Mouse (Mus musculus) midbrain, embryonic 14.5 days (tissue): ENCODE measurements around the gene Ep400. TPM values are rescaled to one million over a fixed set of nuclear protein-coding genes. Genes with fewer than 3 reads are reported as not detected.
"Not testable (repeated sequence)": the region's sequence is repeated elsewhere in the genome, so short reads cannot be mapped to it uniquely, and the experiment has no call there.

Source experiments
- ATAC-seq: fragments of 200-750 bp; cut with Nextera tagmentation; 2 replicates; pipeline ENCODE4 v1.8.0; 2017; ENCODE audit warnings: moderate number of reproducible peaks, moderate library complexity; ENCODE audit not compliant: low FRiP score, low TSS enrichment
- DNase-seq: peaks from one replicate; pipeline ENCODE4 v3.0.0-alpha.2; 2015
- H3K27ac ChIP-seq: fragments of 300-500 bp; sonication (generic); replicated peaks from 2 replicates; pipeline ENCODE4 v1.5.1; 2014; ENCODE audit warnings: mild to moderate bottlenecking, low read depth, low read length, moderate library complexity
- H3K27me3 ChIP-seq: fragments of 300-500 bp; sonication (generic); 2 replicates; pipeline ENCODE4 v1.6.1; 2014; ENCODE audit warnings: low read length, control low read depth, mixed read lengths; ENCODE audit not compliant: control insufficient read depth, insufficient read depth
- H3K36me3 ChIP-seq: fragments of 300-500 bp; sonication (generic); 2 replicates; pipeline ENCODE4 v1.6.1; 2014; ENCODE audit warnings: low read length, control low read depth; ENCODE audit not compliant: control insufficient read depth, insufficient read depth
- H3K4me1 ChIP-seq: fragments of 300-500 bp; sonication (generic); 2 replicates; pipeline ENCODE4 v1.6.1; 2014; ENCODE audit warnings: mild to moderate bottlenecking, antibody characterized with exemption, low read length, control low read depth; ENCODE audit not compliant: control insufficient read depth, insufficient read depth
- H3K4me2 ChIP-seq: fragments of 300-500 bp; sonication (generic); 2 replicates; pipeline ENCODE4 v1.6.1; 2014; ENCODE audit warnings: mild to moderate bottlenecking, low read length, moderate library complexity
- H3K4me3 ChIP-seq: fragments of 300-500 bp; sonication (generic); replicated peaks from 2 replicates; pipeline ENCODE4 v1.5.1; 2014; ENCODE audit warnings: low read depth, low read length
- H3K9ac ChIP-seq: fragments of 300-500 bp; sonication (generic); replicated peaks from 2 replicates; pipeline ENCODE4 v1.6.1; 2014; ENCODE audit warnings: mild to moderate bottlenecking, low read length, moderate library complexity
- H3K9me3 ChIP-seq: fragments of 300-500 bp; sonication (generic); 2 replicates; pipeline ENCODE4 v1.6.1; 2016; ENCODE audit warnings: low read length, control low read depth, mixed read lengths; ENCODE audit not compliant: control insufficient read depth
- WGBS: fragments of 180-500 bp; shearing (Covaris S2); extraction: QIAGEN DNeasy Blood & Tissue Kit; methylation state at CpG from one replicate; pipeline ENCODE4 v1.1.7; 2014; 5-methylcytosine and 5-hydroxymethylcytosine counted together
- polyA plus RNA-seq: library from polyadenylated mRNA; unstranded; fragments of >200 nt; fragmentation: Nextera tagmentation; extraction: Ambion mirVana; gene quantifications from 2 replicates; pipeline ENCODE4 v1.2.1, GENCODE M21; 2014

Gene Ep400
- polyA plus RNA-seq, 1 experiment from 2014 or later: 55.3 TPM

GRCm38 (mm10) chr5:110727850-110728249, 42.7 kb downstream of the Ep400 start:
- Histone ChIP-seq H3K27me3 (no peaks in the 10 kb centered on the region), H3K4me1 (no peaks in the 10 kb centered on the region), H3K36me3 (peaks cover 86% of the 10 kb centered on the region), H3K4me3 (no peak overlapping the region), H3K9ac (no peak overlapping the region), H3K4me2 (no peak overlapping the region), H3K27ac (no peak overlapping the region), H3K9me3 (no peaks in the 10 kb centered on the region)
- 96% methylated on average over 1 of the region's 1 CpGs for WGBS
- DNase-seq (no peak), ATAC-seq (no peak)

GRCm38 (mm10) chr5:110723543-110723942, 47.0 kb downstream of the Ep400 start:
- Histone ChIP-seq H3K9me3 (no peaks in the 10 kb centered on the region), H3K27ac (no peak overlapping the region), H3K4me1 (no peaks in the 10 kb centered on the region), H3K4me3 (no peak overlapping the region), H3K9ac (no peak overlapping the region), H3K4me2 (no peak overlapping the region), H3K27me3 (no peaks in the 10 kb centered on the region), H3K36me3 (peaks cover 86% of the 10 kb centered on the region)
- ATAC-seq: no peak
- 93% methylated on average over 2 of the region's 2 CpGs for WGBS
- no peak for DNase-seq

DNA sequence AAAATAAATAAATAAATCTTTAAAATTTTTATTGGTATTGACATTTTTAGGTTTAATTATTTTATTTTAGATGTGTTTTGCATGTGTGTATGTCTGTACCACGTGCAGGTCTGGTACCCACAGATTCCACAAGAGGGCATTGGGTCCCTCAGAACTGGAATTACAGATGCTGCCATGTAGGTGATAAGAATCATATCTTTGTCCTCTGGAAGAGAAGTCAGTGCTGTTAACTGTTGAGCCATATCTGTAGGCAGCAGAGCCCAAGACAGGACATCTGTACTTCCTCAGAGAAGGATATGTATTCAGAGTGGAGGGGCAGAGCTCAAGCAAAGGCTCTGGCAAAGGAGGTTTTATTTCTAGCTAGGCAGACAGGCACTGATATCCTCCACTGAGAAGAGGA, 49.1 kb downstream of the Ep400 start:
- H3K36me3 ChIP-seq: peaks cover 77% of the 10 kb centered on the region
- H3K9me3 ChIP-seq, DNase-seq, H3K9ac ChIP-seq, H3K4me3 ChIP-seq, H3K27me3 ChIP-seq, H3K4me2 ChIP-seq, H3K27ac ChIP-seq, H3K4me1 ChIP-seq, ATAC-seq: not testable (repeated sequence)
- 89% methylated on average over 1 of the region's 1 CpGs for WGBS

- ATAC-seq (no peak), DNase-seq (no peak)
- Histone ChIP-seq H3K36me3 (peaks cover 51% of the 10 kb centered on the region), H3K4me1 (no peaks in the 10 kb centered on the region), H3K27ac (no peak overlapping the region), H3K4me3 (no peak overlapping the region), H3K4me2 (no peak overlapping the region), H3K9me3 (no peaks in the 10 kb centered on the region), H3K9ac (no peak overlapping the region), H3K27me3 (no peaks in the 10 kb centered on the region)
- WGBS: 91% methylated on average over 2 of the region's 2 CpGs
Measured at GRCm38 (mm10) chr5:110711455-110711854, 59.1 kb downstream of the Ep400 start.

DNA sequence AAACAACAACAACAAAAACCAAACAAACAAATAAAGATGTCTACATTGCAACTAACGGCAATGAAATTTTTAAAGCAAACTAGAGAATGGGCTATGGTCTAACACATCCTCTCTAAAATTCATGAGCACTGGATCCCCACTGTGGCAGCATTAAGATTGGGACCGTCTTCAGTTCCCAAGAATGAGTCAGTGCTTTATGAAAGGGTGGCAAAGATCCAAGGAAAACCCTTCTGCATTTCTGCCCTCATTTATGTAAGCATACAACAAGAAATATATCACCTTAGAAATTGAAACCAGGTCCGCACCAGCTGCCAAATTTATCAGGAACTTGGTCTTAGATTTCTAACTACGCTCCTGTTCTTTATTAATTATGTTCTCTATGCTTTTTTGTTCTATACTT, 61.3 kb downstream of the Ep400 start:
- ATAC-seq (no peak), DNase-seq (no peak)
- Histone ChIP-seq H3K4me3 (no peak overlapping the region), H3K27ac (no peak overlapping the region), H3K4me2 (no peak overlapping the region), H3K4me1 (no peaks in the 10 kb centered on the region), H3K36me3 (peaks cover 73% of the 10 kb centered on the region), H3K9ac (no peak overlapping the region), H3K9me3 (no peaks in the 10 kb centered on the region), H3K27me3 (no peaks in the 10 kb centered on the region)
- WGBS: 92% methylated on average over 4 of the region's 4 CpGs

- DNase-seq: no peak
- no peaks in the 10 kb centered on the region for H3K27me3 ChIP-seq
- no peak overlapping the region for H3K27ac ChIP-seq
- 88% methylated on average over 1 of the region's 1 CpGs for WGBS
- H3K36me3 ChIP-seq: peaks cover 94% of the 10 kb centered on the region
- no peak overlapping the region for H3K4me2 ChIP-seq
- H3K4me3 ChIP-seq: no peak overlapping the region
- ATAC-seq: no peak
- no peaks in the 10 kb centered on the region for H3K9me3 ChIP-seq
- H3K4me1 ChIP-seq: no peaks in the 10 kb centered on the region
- no peak overlapping the region for H3K9ac ChIP-seq
Measured at GRCm38 (mm10) chr5:110704004-110704403, 66.5 kb downstream of the Ep400 start.

GRCm38 (mm10) chr5:110698617-110699016, 71.9 kb downstream of the Ep400 start:
- Histone ChIP-seq H3K4me2 (no peak overlapping the region), H3K36me3 (peaks cover 96% of the 10 kb centered on the region), H3K9ac (no peak overlapping the region), H3K4me1 (no peaks in the 10 kb centered on the region), H3K4me3 (no peak overlapping the region), H3K9me3 (no peaks in the 10 kb centered on the region), H3K27ac (no peak overlapping the region), H3K27me3 (no peaks in the 10 kb centered on the region)
- DNase-seq (no peak), ATAC-seq (no peak)
- 93% methylated on average over 4 of the region's 4 CpGs for WGBS

- Histone ChIP-seq H3K27me3 (no peaks in the 10 kb centered on the region), H3K9me3 (no peaks in the 10 kb centered on the region), H3K9ac (no peak overlapping the region), H3K4me2 (no peak overlapping the region), H3K4me3 (no peak overlapping the region), H3K4me1 (no peaks in the 10 kb centered on the region), H3K36me3 (peaks cover 94% of the 10 kb centered on the region), H3K27ac (no peak overlapping the region)
- 93% methylated on average over 8 of the region's 8 CpGs for WGBS
- DNase-seq: no peak
- no peak for ATAC-seq
Measured at GRCm38 (mm10) chr5:110682041-110682440, 88.5 kb downstream of the Ep400 start.

GRCm38 (mm10) chr5:110665486-110666121, 104.9 kb downstream of the Ep400 start:
- peaks cover 89% of the 10 kb centered on the region for H3K36me3 ChIP-seq
- no peak for ATAC-seq
- H3K4me1 ChIP-seq: no peaks in the 10 kb centered on the region
- no peak overlapping the region for H3K4me3 ChIP-seq
- WGBS: 61% methylated on average over 6 of the region's 6 CpGs
- H3K4me2 ChIP-seq: no peak overlapping the region
- H3K9me3 ChIP-seq: no peaks in the 10 kb centered on the region
- H3K27ac ChIP-seq: no peak overlapping the region
- H3K27me3 ChIP-seq: no peaks in the 10 kb centered on the region
- H3K9ac ChIP-seq: no peak overlapping the region
- no peak for DNase-seq
